Mouse (Mus musculus) lung, embryonic 14.5 days (tissue): Measurements from ENCODE around the gene Igsf11. TPM values are rescaled to one million over a fixed set of nuclear protein-coding genes. Genes with fewer than 3 reads are reported as not detected.

Experiments
- ATAC-seq: fragments of 200-750 bp; cut with Nextera tagmentation; 2 replicates; pipeline ENCODE4 v1.8.0; 2017; ENCODE audit warnings: mild to moderate bottlenecking, moderate TSS enrichment, moderate library complexity; ENCODE audit not compliant: insufficient read depth
- DNase-seq: peaks from one replicate; pipeline ENCODE4 v3.0.0-alpha.2; 2015
- H3K27ac ChIP-seq: fragments of 300-500 bp; sonication (generic); 2 replicates; pipeline ENCODE4 v1.5.1; 2014; ENCODE audit warnings: low read depth, mild to moderate bottlenecking, moderate library complexity
- H3K27me3 ChIP-seq: fragments of 300-500 bp; sonication (generic); 2 replicates; pipeline ENCODE4 v1.6.1; 2014; ENCODE audit warnings: low read length, control low read depth; ENCODE audit not compliant: insufficient read depth
- H3K36me3 ChIP-seq: fragments of 300-500 bp; sonication (generic); 2 replicates; pipeline ENCODE4 v1.6.1; 2014; ENCODE audit warnings: control low read depth; ENCODE audit not compliant: insufficient read depth
- H3K4me1 ChIP-seq: fragments of 300-500 bp; sonication (generic); 2 replicates; pipeline ENCODE4 v1.6.1; 2014; ENCODE audit warnings: antibody characterized with exemption, control low read depth; ENCODE audit not compliant: insufficient read depth
- H3K4me2 ChIP-seq: fragments of 300-500 bp; sonication (generic); 2 replicates; pipeline ENCODE4 v1.6.1; 2014; ENCODE audit warnings: mild to moderate bottlenecking
- H3K4me3 ChIP-seq: fragments of 300-500 bp; sonication (generic); 2 replicates; pipeline ENCODE4 v1.5.1; 2014; ENCODE audit warnings: low read depth, low read length
- H3K9ac ChIP-seq: fragments of 300-500 bp; sonication (generic); 2 replicates; pipeline ENCODE4 v1.6.1; 2014
- H3K9me3 ChIP-seq: fragments of 300-500 bp; sonication (generic); 2 replicates; pipeline ENCODE4 v1.6.1; 2016; ENCODE audit warnings: low read depth, low read length, control low read depth
- CTCF ChIP-seq: IDR thresholded peaks from 2 replicates; pipeline ENCODE4 v1.5.1; 2016; ENCODE audit warnings: antibody characterized with exemption, low read depth
- WGBS: fragments of 180-500 bp; shearing (Covaris S2); extraction: QIAGEN DNeasy Blood & Tissue Kit; methylation state at CpG from one replicate; pipeline ENCODE4 v1.1.7; 2014; 5-methylcytosine and 5-hydroxymethylcytosine counted together
- polyA plus RNA-seq: library from polyadenylated mRNA; unstranded; fragments of >200 nt; fragmentation: Nextera tagmentation; extraction: Ambion mirVana; gene quantifications from 2 replicates; pipeline ENCODE4 v1.2.1, GENCODE M21; 2014

The Igsf11 gene
- polyA plus RNA-seq, 1 experiment from 2014 or later, result 0.12 TPM

- TF ChIP-seq CTCF, result no peak
- no peaks in the 10 kb centered on the region for H3K27me3 ChIP-seq
- H3K9ac ChIP-seq, result no peak overlapping the region
- no peak overlapping the region for H3K27ac ChIP-seq
- WGBS, result 58% methylated on average over 7 of the region's 7 CpGs
- H3K9me3 ChIP-seq, result no peaks in the 10 kb centered on the region
- no peak overlapping the region for H3K4me3 ChIP-seq
- H3K36me3 ChIP-seq, result no peaks in the 10 kb centered on the region
- no peak overlapping the region for H3K4me2 ChIP-seq
- no peaks in the 10 kb centered on the region for H3K4me1 ChIP-seq
- ATAC-seq (no peak), DNase-seq (no peak)
These were observed 54.0 kb downstream of the Igsf11 start for GRCm38 (mm10) chr16:38946453-38946852.

- no peak for TF ChIP-seq CTCF
- no peaks in the 10 kb centered on the region for H3K9me3 ChIP-seq
- WGBS, result 83% methylated on average over 7 of the region's 7 CpGs
These were observed 54.8 kb downstream of the Igsf11 start for GRCm38 (mm10) chr16:38947141-38947879.

GRCm38 (mm10) chr16:38948441-38948840 lies 56.0 kb downstream of the Igsf11 start:
- Histone ChIP-seq H3K9ac (no peak overlapping the region), H3K4me3 (no peak overlapping the region), H3K4me1 (no peaks in the 10 kb centered on the region), H3K36me3 (no peaks in the 10 kb centered on the region), H3K4me2 (no peak overlapping the region), H3K27me3 (no peaks in the 10 kb centered on the region), H3K9me3 (no peaks in the 10 kb centered on the region), H3K27ac (no peak overlapping the region)
- no peak for TF ChIP-seq CTCF
- WGBS, result 58% methylated on average over 5 of the region's 5 CpGs
- no peak for ATAC-seq
- peak; percentile 41 for DNase-seq

More at GRCm38 (mm10) chr16:38947141-38947879, 54.8 kb downstream of the Igsf11 start:
- Histone ChIP-seq H3K9ac (no peak overlapping the region), H3K4me1 (no peaks in the 10 kb centered on the region), H3K27ac (no peak overlapping the region), H3K27me3 (no peaks in the 10 kb centered on the region), H3K4me3 (no peak overlapping the region), H3K36me3 (no peaks in the 10 kb centered on the region), H3K4me2 (no peak overlapping the region)
- DNase-seq (no peak), ATAC-seq (no peak)

- ATAC-seq (no peak), DNase-seq (no peak)
- H3K4me1 ChIP-seq, result no peaks in the 10 kb centered on the region
- no peak overlapping the region for H3K4me2 ChIP-seq
- no peak overlapping the region for H3K9ac ChIP-seq
- 0 out of 2 replicates have a peak, but pooled peaks have one; percentile 26 for TF ChIP-seq CTCF
- 92% methylated on average over 3 of the region's 3 CpGs for WGBS
- H3K27me3 ChIP-seq, result no peaks in the 10 kb centered on the region
- no peak overlapping the region for H3K27ac ChIP-seq
- H3K36me3 ChIP-seq, result no peaks in the 10 kb centered on the region
- H3K4me3 ChIP-seq, result no peak overlapping the region
- no peaks in the 10 kb centered on the region for H3K9me3 ChIP-seq
These were observed 60.4 kb downstream of the Igsf11 start for GRCm38 (mm10) chr16:38952881-38953280.

GRCm38 (mm10) chr16:38953821-38954220 lies 61.4 kb downstream of the Igsf11 start:
- H3K4me1 ChIP-seq, result no peaks in the 10 kb centered on the region
- TF ChIP-seq CTCF, result no peak
- H3K27me3 ChIP-seq, result no peaks in the 10 kb centered on the region
- no peak overlapping the region for H3K4me3 ChIP-seq
- ATAC-seq (no peak), DNase-seq (no peak)
- H3K36me3 ChIP-seq, result no peaks in the 10 kb centered on the region
- no peak overlapping the region for H3K4me2 ChIP-seq
- no peaks in the 10 kb centered on the region for H3K9me3 ChIP-seq
- WGBS, result 85% methylated on average over 6 of the region's 6 CpGs
- H3K27ac ChIP-seq, result no peak overlapping the region
- no peak overlapping the region for H3K9ac ChIP-seq

- ATAC-seq (no peak), DNase-seq (no peak)
- H3K4me2 ChIP-seq, result no peak overlapping the region
- H3K9ac ChIP-seq, result no peak overlapping the region
- H3K27me3 ChIP-seq, result no peaks in the 10 kb centered on the region
- H3K36me3 ChIP-seq, result no peaks in the 10 kb centered on the region
- no peak overlapping the region for H3K27ac ChIP-seq
- WGBS, result 77% methylated on average over 16 of the region's 16 CpGs
- no peak for TF ChIP-seq CTCF
- H3K9me3 ChIP-seq, result no peaks in the 10 kb centered on the region
- H3K4me1 ChIP-seq, result no peaks in the 10 kb centered on the region
- no peak overlapping the region for H3K4me3 ChIP-seq
These were observed 62.2 kb downstream of the Igsf11 start for GRCm38 (mm10) chr16:38954501-38955288.

GRCm38 (mm10) chr16:38955296-38955695 lies 62.8 kb downstream of the Igsf11 start:
- Histone ChIP-seq H3K4me1 (no peaks in the 10 kb centered on the region), H3K4me3 (no peak overlapping the region), H3K27me3 (no peaks in the 10 kb centered on the region), H3K27ac (no peak overlapping the region), H3K9me3 (no peaks in the 10 kb centered on the region), H3K9ac (no peak overlapping the region), H3K36me3 (no peaks in the 10 kb centered on the region), H3K4me2 (no peak overlapping the region)
- ATAC-seq, result no peak
- TF ChIP-seq CTCF, result no peak
- no peak for DNase-seq
- 80% methylated on average over 5 of the region's 5 CpGs for WGBS
